Mouse (Mus musculus) forebrain, embryonic 16.5 days (tissue): ENCODE data around the gene Atp8b2. TPM values are rescaled to one million over a fixed set of nuclear protein-coding genes. Genes with fewer than 3 reads are reported as not detected.

ENCODE experiments used
- ATAC-seq: fragments of 200-750 bp; cut with Nextera tagmentation; 2 replicates; pipeline ENCODE4 v1.8.0; 2017; ENCODE audit warnings: mild to moderate bottlenecking, moderate library complexity
- H3K27ac ChIP-seq: fragments of 300-500 bp; sonication (generic); 2 replicates; pipeline ENCODE4 v1.5.1; 2014; ENCODE audit warnings: low read length, control low read depth
- H3K27me3 ChIP-seq: fragments of 300-500 bp; sonication (generic); replicated peaks from 2 replicates; pipeline ENCODE4 v1.6.1; 2014; ENCODE audit warnings: low read length; ENCODE audit not compliant: control insufficient read depth, insufficient read depth
- H3K36me3 ChIP-seq: fragments of 300-500 bp; sonication (generic); 2 replicates; pipeline ENCODE4 v1.6.1; 2014; ENCODE audit not compliant: control insufficient read depth, insufficient read depth
- H3K4me1 ChIP-seq: fragments of 300-500 bp; sonication (generic); replicated peaks from 2 replicates; pipeline ENCODE4 v1.6.1; 2014; ENCODE audit warnings: low read length; ENCODE audit not compliant: control insufficient read depth, insufficient read depth
- H3K4me2 ChIP-seq: fragments of 300-500 bp; sonication (generic); 2 replicates; pipeline ENCODE4 v1.6.1; 2014; ENCODE audit warnings: mild to moderate bottlenecking, low read length, control low read depth
- H3K4me3 ChIP-seq: fragments of 300-500 bp; sonication (generic); replicated peaks from 2 replicates; pipeline ENCODE4 v1.5.1; 2014; ENCODE audit warnings: mild to moderate bottlenecking, low read length, control low read depth
- H3K9ac ChIP-seq: fragments of 300-500 bp; sonication (generic); replicated peaks from 2 replicates; pipeline ENCODE4 v1.6.1; 2014; ENCODE audit warnings: low read depth, low read length, control low read depth
- H3K9me3 ChIP-seq: fragments of 300-500 bp; sonication (generic); 2 replicates; pipeline ENCODE4 v1.6.1; 2016; ENCODE audit warnings: low read length; ENCODE audit not compliant: control insufficient read depth
- WGBS: fragments of 180-500 bp; shearing (Covaris S2); extraction: QIAGEN DNeasy Blood & Tissue Kit; methylation state at CpG from one replicate; pipeline ENCODE4 v1.1.7; 2014; 5-methylcytosine and 5-hydroxymethylcytosine counted together
- microRNA-seq: library from miRNA; unstranded; fragments of <30 nt; microRNA quantifications from one replicate; pipeline ENCODE4, GENCODE M21; 2017
- polyA plus RNA-seq: library from polyadenylated mRNA; unstranded; fragments of >200 nt; fragmentation: Nextera tagmentation; extraction: Ambion mirVana; gene quantifications from 2 replicates; pipeline ENCODE4 v1.2.1, GENCODE M21; 2015

Gene Atp8b2
- polyA plus RNA-seq, 1 experiment from 2014 or later, result 14.1 TPM

GRCm38 (mm10) chr3:89897204-89897796 lies 66.0 kb downstream of the Atp8b2 start:
- Histone ChIP-seq H3K27ac (no peak overlapping the region), H3K36me3 (no peaks in the 10 kb centered on the region), H3K4me3 (no peak overlapping the region), H3K9me3 (no peaks in the 10 kb centered on the region), H3K27me3 (no peaks in the 10 kb centered on the region), H3K9ac (no peak overlapping the region), H3K4me2 (no peak overlapping the region), H3K4me1 (no peaks in the 10 kb centered on the region)
- ATAC-seq, result no peak
- WGBS, result 77% methylated on average over 8 of the region's 8 CpGs

GRCm38 (mm10) chr3:89896571-89896970 lies 66.7 kb downstream of the Atp8b2 start:
- no peaks in the 10 kb centered on the region for H3K36me3 ChIP-seq
- H3K4me3 ChIP-seq, result no peak overlapping the region
- H3K4me2 ChIP-seq, result no peak overlapping the region
- 19% methylated on average over 5 of the region's 5 CpGs for WGBS
- no peaks in the 10 kb centered on the region for H3K4me1 ChIP-seq
- no peak for ATAC-seq
- H3K9ac ChIP-seq, result no peak overlapping the region
- no peaks in the 10 kb centered on the region for H3K9me3 ChIP-seq
- H3K27ac ChIP-seq, result no peak overlapping the region
- no peaks in the 10 kb centered on the region for H3K27me3 ChIP-seq

- Histone ChIP-seq H3K4me1 (no peaks in the 10 kb centered on the region), H3K9ac (no peak overlapping the region), H3K9me3 (no peaks in the 10 kb centered on the region), H3K27ac (no peak overlapping the region), H3K36me3 (no peaks in the 10 kb centered on the region), H3K4me3 (no peak overlapping the region), H3K27me3 (no peaks in the 10 kb centered on the region), H3K4me2 (no peak overlapping the region)
- 89% methylated on average over 5 of the region's 5 CpGs for WGBS
- no peak for ATAC-seq
Measured at GRCm38 (mm10) chr3:89892517-89893106, 70.7 kb downstream of the Atp8b2 start.

DNA sequence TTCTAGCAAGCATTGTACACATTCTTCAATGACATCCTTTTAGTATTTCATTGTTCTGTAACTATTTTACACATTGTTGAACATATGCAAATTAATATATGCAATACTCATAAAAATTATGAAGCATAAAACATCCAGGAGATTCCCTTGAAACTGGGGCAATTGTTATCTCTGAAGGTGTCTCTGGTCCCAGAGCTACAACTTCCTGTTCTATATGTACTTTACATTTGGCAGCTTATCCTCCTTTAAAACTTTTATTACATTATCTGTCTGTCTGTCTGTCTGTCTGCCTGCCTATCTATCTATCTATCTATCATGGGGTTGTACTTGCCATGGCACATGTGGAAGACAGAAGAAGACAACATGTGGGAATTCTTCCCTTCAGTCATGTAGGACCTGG lies 71.6 kb downstream of the Atp8b2 start:
- no peaks in the 10 kb centered on the region for H3K27me3 ChIP-seq
- H3K36me3 ChIP-seq, result no peaks in the 10 kb centered on the region
- H3K4me2 ChIP-seq, result no peak overlapping the region
- no peak overlapping the region for H3K4me3 ChIP-seq
- no peak overlapping the region for H3K27ac ChIP-seq
- no peaks in the 10 kb centered on the region for H3K4me1 ChIP-seq
- H3K9me3 ChIP-seq, result no peaks in the 10 kb centered on the region
- ATAC-seq, result no peak
- no peak overlapping the region for H3K9ac ChIP-seq

- ATAC-seq, result no peak
- Histone ChIP-seq H3K4me2 (no peak overlapping the region), H3K27ac (no peak overlapping the region), H3K27me3 (no peaks in the 10 kb centered on the region), H3K9ac (no peak overlapping the region), H3K9me3 (no peaks in the 10 kb centered on the region), H3K4me3 (no peak overlapping the region), H3K4me1 (no peaks in the 10 kb centered on the region), H3K36me3 (no peaks in the 10 kb centered on the region)
- 75% methylated on average over 8 of the region's 8 CpGs for WGBS
Measured at GRCm38 (mm10) chr3:89889841-89890430, 73.4 kb downstream of the Atp8b2 start.

Small RNAs within 50 kb of the gene (microRNA-seq; reads per million reads assigned to microRNA genes)
- gene Mir7669, result 1.5 reads per million

Other genes starting within 250 kb of the Atp8b2 start
- 30.0 and 33.4 TPM in 2 replicates for gene Adar, start 248.5 kb downstream of the Atp8b2 start, polyA plus RNA-seq
- gene Chrnb2, start 198.9 kb downstream of the Atp8b2 start, polyA plus RNA-seq, result 27.7 and 29.5 TPM in 2 replicates
- 11.3 TPM in 2 replicates for gene Ube2q1, start 189.9 kb downstream of the Atp8b2 start, polyA plus RNA-seq
- 1.4 and 1.6 TPM in 2 replicates for gene She, start 132.1 kb downstream of the Atp8b2 start, polyA plus RNA-seq
- 0.54 and 0.88 TPM in 2 replicates for gene Il6ra, start 50.3 kb downstream of the Atp8b2 start, polyA plus RNA-seq
- gene Hax1, start 35.3 kb upstream of the Atp8b2 start, polyA plus RNA-seq, result 134 and 145 TPM in 2 replicates
- gene 4933434E20Rik, start 88.1 kb upstream of the Atp8b2 start, polyA plus RNA-seq, result 220 and 232 TPM in 2 replicates
- gene Ubap2l, start 89.1 kb upstream of the Atp8b2 start, polyA plus RNA-seq, result 146 and 158 TPM in 2 replicates
- gene Tpm3, start 109.1 kb upstream of the Atp8b2 start, polyA plus RNA-seq, result 471 and 509 TPM in 2 replicates
- 0.22 and 0.42 TPM in 2 replicates for gene Nup210l, start 140.6 kb upstream of the Atp8b2 start, polyA plus RNA-seq